Mouse (Mus musculus) cerebellum, adult 11-12 months (tissue): Measurements from ENCODE around the gene Akr1b7.
"Not testable (repeated sequence)": the region's sequence is repeated elsewhere in the genome, so short reads cannot be mapped to it uniquely, and the experiment has no call there.

Experiments
- DNase-seq: peaks from one replicate; pipeline ENCODE4 v3.0.0; 2022

Akr1b7 gene

DNA sequence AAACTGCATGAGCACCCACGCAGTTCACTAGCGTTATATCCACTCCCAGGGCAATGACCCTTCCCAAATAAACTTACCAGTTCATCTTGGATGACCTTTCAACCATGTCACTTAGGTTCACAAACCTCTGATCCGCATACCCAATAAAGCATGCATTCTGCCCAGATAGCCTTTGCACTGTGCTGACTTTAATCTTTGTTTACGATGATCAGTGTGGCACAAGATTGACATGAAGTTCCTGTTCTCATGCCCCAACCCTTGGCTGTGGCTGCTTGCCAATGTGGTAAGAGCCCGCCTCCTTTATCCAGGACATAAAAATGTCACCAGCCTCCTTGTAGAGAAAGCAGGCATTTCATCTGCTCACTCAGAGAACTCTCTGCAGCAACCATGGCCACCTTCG is at the start of gene Akr1b7:
Gene Akr1b7, plus strand, starts transcription at position 312 of the 400 bp plus-strand sequence.
- DNase-seq, result no peak

DNA sequence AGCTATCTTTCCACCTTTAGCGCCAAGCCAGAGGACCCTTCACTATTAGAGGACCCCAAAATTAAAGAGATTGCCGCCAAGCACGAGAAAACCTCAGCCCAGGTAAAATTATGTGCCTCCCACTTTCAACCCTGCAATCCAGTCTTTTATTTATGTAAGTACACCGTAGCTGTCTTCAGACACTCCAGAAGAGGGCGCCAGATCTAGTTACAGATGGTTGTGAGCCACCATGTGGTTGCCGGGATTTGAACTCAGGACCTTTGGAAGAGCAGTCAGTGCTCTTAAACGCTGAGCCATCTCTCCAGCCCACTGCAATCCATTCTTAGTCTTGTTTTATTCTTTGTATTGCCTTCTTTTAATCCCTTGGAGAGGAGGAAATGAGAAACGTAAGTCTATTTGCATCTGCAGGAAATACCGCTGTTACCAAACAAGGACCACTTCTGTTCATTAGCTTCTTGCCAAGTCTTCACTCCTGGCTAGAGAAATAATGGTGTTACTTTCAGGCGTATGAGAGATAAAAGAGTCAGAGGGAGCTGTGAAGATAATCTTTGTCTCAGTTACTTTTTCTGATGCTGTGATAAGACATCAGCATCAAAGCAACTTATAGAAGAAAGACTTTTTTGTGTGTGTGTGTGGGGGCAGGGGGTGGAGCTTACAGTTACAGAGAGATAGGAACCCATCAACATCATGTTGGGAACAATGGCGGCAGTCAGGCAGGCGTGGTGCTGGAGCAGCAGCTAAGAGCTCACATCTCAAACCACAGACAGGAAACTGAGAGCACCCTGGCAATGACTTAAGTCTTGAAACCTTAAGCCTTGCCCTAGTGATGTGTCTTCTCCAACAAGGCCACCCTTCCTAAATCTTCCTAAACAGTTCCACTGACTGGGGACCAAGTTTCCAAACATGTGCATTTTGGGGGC is 47.7 kb upstream of the Akr1b7 start:
- no peak for DNase-seq

DNA sequence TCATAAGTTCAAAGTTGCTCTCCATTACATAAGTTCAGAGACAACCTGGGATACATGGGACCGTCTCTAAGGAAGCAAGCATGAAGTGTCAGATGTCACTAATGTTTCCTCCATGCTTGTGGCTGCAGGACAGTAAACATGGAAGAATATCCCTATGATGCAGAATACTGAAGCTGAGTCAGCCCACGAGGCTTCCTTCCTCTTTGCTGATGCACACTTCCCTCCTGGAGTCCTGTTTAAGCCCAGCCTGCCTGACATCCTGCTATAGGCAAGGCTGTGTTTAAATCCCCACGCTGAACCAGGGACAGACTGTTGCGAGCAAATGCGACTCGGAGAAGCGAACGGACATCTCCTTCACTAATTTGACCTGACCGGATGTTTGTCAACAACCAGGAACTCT is 44.1 kb upstream of the Akr1b7 start:
- DNase-seq, result no peak

DNA sequence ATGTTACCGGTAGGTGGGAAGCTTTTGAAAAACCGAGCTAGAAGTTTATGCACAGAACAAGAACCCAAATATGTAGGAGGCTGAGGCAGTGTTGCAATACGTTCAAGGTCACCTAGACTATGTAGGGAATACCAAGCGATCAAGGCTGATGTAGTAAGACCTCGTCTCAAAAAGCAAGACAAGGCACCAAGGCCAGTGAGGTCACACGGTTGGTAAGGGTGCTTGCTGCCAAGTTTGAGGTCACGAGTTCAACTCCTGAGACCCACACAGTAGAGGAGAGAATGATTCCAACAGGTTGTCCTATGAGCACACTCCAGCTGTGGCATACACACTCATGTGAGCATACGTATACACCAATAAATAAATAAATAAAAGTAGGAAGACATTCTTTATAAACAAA is 42.1 kb upstream of the Akr1b7 start:
- no peak for DNase-seq

DNA sequence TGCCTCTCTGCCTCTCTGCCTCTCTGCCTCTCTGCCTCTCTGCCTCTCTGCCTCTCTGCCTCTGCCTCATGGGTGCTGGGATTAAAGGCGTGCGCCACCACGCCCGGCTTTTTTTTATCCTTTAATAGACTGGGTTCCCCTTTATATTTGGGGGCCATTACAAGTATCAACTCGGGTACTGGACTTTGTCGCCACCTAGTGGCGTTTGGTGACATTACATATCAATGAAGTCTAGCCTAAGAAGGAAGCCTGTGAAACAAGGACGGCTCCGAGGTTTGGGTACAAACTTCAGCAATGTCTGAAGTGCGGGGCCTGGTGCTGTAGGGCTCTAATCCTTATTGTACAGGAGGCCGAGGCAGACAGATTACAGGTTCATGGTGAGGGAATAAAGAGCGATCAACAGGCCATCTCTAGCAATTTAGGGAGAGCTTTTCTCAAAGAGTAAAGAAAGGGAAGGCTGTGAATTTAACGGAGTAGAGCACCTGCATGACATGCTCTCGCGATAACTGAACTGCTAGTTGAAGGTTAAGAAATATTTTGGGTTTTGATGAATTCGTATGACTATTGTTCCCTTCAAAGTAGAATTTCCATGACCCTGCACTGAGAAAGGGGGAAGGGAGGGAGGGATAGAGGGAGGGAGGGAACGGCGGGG is 40.3 kb upstream of the Akr1b7 start:
- DNase-seq, result peak; percentile 52

DNA sequence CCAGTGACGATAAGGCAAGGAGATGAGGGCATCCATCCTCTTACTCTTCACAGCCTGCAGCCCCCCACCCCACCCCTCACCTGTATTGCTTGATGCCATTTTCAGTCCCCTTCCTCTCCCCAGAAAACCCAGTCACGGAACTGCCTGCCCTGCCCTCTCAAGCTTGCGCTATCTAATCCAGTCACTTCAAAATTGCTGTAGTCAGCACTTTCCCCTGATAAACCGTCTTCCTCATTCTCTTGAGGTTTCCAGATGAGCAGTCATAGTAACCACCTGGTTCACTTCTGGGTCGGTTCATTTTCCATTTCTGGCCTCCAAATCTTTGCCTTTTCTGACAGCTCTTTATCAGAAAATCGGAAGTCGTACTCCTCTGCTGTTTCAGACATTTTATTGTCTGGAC is 38.3 kb upstream of the Akr1b7 start:
- DNase-seq, result no peak

DNA sequence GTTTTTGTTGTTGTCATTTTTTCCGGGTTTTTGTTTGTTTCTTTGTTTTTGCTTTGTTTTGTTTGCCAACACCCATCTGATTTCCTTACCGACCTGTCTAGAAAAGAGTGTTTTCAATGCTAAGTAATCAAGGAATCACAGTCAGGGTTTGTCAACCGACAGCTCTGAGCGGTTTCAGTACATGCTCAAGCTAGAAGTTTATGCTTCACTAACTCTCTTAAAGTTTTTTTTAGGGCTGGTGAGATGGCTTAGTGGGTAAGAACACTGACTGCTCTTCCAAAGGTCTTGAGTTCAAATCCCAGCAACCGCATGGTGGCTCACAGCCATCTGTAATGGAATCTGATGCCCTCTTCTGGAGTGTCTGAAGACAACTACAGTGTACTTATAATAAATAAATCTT is 36.2 kb upstream of the Akr1b7 start:
- not testable (repeated sequence) for DNase-seq

DNA sequence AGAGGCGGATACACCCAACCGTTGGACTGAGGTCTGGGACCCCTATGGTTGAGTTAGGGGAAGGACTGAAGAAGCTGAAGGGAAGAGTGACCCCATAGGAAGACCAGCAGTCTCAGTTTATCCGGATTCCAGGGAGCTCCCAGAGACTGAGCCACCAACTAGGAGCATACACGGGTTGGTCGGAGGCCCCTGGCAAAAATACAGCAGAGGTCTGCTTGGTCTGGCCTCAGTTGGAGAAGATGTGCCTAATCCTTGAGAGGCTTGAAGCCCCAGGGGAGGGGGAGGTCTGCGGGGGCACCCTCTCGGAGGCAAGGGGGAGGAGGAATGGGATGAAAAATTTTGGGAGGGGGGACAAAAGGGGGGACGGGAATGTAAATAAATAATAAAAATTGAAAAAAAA is 28.7 kb upstream of the Akr1b7 start:
- peak; percentile 17 for DNase-seq

DNA sequence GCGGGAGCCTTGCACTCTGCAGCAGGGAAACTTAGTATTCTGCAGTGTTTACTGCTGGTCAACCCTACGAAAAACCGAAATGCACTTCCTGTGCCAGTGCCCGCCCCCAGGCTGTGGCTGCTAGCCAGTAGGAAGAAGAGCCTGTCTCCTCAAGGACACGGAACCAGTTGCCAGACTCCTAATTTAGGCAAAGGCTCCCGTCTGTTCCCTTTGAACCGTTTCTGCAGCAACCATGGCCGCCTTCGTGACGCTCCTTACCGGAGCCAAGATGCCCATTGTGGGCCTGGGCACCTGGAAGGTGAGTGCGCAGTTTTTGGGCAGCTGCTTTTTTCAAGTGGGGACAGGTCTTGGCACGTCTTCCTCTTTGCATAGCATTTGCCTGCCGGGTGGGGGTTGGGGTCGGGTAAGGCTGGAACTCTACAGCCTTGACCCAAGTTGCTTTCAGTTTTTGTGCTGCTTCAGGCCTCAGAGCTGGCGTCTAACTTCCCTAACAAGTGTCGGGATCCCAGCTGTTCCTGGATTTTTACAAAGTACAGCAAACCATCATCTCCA is 27.9 kb upstream of the Akr1b7 start, which contains the start of gene Akr1b10:
Gene Akr1b10, plus strand, starts transcription at position 109 of the 552 bp plus-strand sequence.
- DNase-seq, result peak; percentile 77

DNA sequence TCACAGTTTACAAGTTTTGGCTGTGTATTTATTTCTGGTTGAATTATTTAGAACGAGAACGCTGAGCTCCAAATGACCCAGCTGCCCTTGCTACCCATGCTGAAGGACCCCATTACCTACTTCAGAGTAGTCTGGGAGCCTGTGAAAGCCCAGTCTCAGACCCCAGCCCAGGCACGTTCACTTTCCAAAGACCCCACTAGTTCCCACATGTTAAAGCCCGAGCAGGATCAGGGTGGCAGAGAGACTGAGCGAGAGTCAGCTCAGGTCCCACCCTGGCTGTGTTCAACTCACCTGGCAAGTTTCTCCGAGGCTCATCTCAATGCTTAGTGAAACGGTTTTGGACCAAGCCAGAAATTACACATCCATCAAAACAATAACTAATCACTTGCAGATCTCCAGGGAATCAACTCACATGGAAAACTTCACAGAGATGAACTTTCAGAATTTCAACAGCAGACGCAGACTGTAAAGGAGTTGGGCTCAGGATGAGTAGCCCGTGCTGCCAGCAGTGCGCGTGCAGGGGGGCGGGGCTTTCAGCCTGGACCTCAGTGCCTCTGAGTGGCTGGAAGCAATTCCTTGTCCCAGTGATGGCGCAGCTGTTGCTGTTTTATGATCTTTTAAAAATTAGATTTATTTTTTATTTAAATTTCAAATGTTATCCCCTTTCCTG is 27.3 kb upstream of the Akr1b7 start:
- DNase-seq, result peak; percentile 29

DNA sequence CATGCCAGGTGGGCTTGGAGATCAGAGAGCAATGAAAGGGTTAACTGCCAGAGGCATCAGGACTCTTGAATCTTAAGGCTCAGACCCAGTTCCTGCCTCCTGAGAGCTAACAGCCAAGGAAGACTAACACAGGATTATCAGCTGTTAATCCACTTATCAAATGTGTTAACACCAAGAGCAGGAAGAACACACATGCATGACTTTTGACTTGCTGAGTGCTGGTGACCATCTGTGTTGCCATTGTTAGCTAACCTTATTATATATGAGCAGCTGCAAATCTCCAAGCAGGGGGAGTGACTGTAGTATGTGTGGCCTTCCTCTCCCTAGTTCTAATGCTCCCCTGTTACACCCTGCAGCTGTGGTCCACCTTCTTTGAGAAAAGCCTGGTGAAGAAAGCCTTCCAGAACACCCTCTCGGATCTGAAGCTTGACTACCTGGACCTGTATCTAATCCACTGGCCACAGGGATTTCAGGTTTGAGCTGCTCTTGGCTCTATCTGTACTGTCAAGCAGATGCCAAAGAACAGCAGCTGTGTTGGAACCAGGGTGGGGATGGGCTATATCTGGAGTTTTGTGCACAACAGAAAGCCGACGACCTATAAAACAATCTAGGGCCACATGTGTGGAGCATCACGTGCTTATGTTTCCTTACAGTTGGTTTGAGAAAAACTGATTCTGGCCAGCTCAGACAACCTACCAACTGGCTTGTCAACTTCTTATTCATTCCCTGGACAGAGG is 23.5 kb upstream of the Akr1b7 start:
- DNase-seq, result no peak

DNA sequence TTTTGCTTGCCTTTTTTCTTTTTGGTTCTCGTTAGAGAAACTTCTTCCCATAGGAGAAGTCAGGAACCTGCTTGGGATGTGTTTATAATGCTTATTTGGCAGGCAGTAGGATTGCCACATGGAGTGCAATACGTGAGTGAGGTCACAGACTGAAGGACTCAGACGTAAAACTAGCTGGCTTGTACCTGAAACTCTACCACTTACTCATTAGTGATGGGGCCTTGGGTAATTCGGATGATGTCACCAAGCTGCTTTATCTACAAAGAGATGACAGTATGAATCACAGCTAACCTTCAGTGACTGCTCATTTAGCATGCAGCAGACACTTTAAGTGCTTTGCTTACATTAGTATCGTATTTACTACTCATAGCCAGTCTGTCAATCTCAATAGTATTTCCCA is 16.2 kb upstream of the Akr1b7 start:
- no peak for DNase-seq

DNA sequence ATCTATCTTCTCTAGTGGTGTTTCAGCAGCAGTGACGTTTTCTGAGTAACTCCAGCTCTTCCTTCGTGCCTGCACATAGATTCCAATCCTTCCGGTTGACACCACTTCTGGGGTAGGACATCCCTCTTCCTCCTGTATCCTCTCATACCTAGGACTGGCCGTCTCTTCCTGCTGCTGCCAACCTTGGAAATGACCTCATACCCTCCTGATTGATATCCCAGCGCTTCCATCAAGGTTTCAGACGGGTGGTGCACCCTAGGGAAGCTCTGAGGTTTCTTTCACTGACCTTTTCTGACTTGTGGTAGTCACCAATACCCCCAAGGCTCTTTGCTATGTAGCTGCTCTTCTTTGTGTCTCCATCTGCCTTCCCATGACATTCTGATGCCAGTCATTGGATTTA is 13.7 kb upstream of the Akr1b7 start:
- no peak for DNase-seq

DNA sequence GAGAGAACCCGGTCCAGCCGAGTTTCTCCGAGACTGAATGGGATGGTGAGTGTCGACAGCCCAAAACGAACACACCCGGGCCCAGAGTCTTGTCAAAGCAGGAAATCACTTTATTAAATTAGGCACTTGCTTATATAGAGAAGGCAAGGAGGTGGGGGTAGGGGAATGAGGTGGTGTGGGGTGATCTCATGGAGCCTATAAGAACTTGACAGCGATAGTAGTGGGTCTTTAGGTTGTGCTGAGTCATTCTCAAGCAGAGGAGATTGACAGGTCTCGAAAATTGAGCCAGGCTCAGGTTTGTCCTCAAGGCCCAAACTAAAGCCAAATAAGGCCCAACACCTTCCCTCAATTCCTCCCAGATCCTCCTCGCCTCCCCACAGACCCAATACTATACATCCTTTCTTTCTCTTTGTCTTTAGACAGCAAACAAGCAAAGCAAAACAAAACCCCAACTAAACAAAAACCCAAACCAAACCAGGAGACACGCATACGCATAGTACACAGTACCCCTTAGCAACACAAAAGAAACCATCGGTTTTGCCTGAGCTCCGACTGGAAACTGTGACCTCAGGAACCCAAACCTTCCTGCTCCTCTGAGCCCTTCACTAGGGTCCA is 12.4 kb upstream of the Akr1b7 start:
- no peak for DNase-seq

DNA sequence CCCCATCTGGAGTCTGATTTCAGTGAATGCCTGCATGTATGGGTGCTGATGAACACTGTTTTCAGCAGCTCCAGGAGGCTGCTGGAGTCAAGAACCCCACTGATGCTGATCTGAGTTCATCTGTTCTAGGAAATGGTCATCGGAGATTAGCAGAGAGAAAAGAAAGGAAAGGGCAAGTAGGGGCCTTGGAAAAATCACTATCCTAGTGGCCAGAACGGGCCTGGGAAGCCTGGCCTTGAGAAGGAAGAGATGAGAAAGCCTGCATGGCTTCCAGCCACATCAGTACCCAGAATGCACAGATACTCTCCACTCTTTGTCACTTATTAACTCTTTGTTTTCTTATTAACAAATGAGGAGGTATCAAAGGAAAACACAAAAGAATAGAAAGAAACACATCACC is 11.4 kb upstream of the Akr1b7 start:
- DNase-seq, result no peak

DNA sequence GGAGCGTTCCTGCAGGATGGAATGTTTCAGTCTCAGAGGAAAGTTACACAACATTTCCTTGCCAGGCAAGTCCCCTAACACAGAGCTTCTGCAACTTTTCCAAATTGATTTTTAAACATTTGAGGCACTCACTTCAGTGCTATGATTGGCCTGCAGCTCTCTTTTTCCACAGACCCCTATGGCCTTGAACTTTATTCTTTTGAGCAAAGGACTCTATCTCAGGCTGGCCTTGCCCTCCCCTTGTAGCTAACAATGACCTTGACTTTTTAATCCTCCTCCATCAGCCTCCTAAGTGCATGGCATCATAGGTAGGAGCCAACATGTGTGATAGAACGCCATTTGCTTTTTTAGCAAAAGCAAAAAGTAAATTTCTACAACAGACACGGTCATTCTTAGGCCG is 5.4 kb upstream of the Akr1b7 start:
- DNase-seq, result no peak

DNA sequence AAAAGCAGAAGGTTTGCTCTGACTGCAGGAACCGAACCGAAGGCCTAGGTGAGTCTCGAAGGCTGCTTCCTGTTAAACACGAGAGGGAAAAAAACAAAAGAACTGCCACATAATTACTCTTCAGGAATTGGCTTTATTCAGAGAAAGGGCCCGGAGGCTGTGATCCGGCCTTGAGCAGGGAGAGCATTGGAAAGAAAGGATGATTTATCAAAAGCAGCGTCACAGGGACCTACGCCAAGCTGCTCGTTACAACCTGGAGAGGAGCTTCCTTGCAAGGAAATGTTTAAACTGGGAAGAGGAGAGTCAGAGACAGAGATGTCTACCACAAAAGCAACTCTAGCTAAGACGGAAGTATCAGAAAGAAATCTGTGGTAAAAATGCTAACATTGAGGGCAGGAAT is 4.7 kb upstream of the Akr1b7 start:
- no peak for DNase-seq

DNA sequence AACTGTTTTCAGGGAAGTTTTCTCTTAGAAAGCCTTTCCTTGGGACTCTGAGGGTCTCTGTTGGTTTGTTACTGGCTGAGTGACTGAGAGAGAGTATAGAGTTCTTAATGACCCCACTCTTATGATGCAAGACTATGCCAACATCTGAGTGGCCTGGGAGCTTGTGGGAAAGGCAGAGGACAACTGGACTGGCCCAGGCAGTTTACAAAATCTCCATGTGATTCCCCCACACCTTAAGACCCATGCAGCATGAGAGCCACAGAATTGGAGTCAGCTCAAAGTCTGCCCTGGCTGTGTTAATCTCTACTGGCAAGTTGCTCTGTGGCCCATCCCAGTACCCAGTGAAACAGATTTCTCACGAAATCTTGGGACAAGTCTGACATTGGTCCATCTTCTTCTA is 554 bp downstream of the Akr1b7 start:
- no peak for DNase-seq

DNA sequence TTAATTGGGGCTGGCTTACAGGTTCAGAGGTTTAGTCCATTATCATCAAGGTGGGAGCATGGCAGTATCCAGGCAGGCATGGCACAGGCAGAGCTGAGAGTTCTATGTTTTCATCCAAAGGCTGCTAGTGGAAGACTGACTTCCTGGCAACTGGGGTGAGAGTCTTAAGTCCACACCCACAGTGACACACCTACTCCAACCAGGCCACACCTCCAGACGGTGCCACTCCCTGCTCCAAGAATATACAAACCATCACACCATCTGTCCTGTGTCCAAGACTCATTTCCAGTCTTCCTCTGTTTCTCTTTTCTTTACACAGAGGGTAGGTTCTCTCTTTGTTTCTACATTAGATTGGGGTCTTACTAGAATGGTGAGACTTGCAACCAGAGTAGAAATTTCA is 1.3 kb downstream of the Akr1b7 start:
- not testable (repeated sequence) for DNase-seq

DNA sequence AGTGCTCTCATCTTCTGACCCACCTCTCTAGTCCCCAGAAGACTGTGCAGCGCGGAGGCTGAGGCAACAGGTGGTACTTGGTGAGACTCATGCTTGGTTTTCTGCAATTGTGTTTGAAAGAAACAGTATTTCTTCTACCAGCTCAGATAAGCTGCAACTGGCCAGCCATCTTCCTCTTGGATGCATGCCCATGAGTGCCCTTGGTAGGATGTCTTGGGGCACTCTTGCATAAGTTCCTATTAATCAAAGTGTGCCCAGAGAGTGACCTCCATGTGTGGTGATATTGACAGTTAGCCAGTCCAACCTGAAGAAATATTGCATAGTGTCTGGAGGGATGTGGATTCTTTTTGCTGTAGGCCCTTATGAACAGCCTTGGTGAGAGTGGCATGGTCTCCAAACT is 4.4 kb downstream of the Akr1b7 start:
- DNase-seq, result no peak

DNA sequence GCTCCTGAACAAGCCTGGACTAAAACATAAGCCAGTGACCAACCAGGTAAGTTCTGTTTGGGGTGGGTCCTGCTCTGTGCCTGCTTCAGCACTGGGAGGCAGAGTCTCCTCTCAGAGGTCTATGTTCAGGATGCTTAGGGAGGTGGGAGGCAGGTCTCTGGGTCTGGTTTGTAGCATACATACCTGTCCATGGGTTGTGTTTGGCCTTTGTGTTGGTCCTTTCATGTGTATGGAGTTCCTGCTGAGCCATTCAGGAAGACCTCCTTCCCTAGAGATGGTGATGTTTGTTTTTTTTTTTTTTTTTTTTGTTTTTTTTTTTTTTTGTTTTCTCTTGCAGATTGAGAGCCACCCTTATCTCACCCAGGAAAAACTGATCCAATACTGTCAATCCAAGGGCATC is 6.9 kb downstream of the Akr1b7 start:
- DNase-seq, result no peak

DNA sequence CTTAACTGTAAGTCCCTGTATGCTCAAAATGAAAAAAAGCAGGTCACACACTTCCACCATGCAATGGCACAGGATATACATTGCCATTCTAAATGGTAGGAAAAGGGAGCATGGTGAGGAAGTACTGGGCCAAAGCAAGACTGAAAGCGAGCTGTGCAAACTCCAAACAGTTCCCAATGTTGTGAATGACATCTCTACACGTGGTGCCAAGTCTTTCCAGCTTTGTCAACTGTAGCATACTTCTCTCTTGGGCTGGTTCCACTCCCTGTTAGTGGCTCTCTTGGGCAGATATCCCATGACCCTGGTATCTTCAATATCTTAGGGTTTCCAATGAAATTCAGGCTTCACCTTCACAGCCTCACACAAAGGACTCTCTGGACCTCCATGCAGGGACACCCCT is 26.9 kb downstream of the Akr1b7 start:
- no peak for DNase-seq
